ENCODE assay signal across 8 mouse cellular contexts in genomic region chr3:153913510-153914243, GRCm38 (mm10). TPM values are rescaled to one million over a fixed set of nuclear protein-coding genes. Genes with fewer than 3 reads are reported as not detected.
DNase-seq lines count a peak whose midpoint lies in the region; ATAC-seq and TF ChIP-seq lines count a peak whose summit lies in the region.

No protein-coding gene starts in this region.

- intact Hi-C loops in heart, postnatal 36 days (cut with DNase I): loop anchor here (1.0 kb wide), 1 partner anchor 31 kb away; the partner anchor contains the start of gene Acadm

- no peak for DNase-seq in heart, postnatal 36 days
- no peak for DNase-seq in G1E (ENCODE audit: low spot score)
- peak in 1 of 3 experiments; percentile 60 for DNase-seq in liver, embryonic 14.5 days (ENCODE audit: low read depth in 3 of 3, low spot score in 3 of 3)
- no peak for DNase-seq in embryo, embryonic 11 days
- no peak for DNase-seq in thymus, postnatal 36 days
- DNase-seq in left cerebral cortex, adult 18-20 months (ENCODE audit: low spot score in 2 of 2): no peak

- TF ChIP-seq EP300 in liver, embryonic 14.5 days (IDR thresholded peaks at IDR 0.05; ENCODE audit: low read depth): no peak

- H3K4me3 ChIP-seq in heart, embryonic 12.5 days: 0 out of 2 replicates have a peak overlapping the region, but pooled peaks have one; percentile 90
- H3K4me3 ChIP-seq in G1E (ENCODE audit: low read depth, low read length): peak overlapping the region; percentile 97; the same call in 1 of the 2 replicates
- H3K4me3 ChIP-seq in liver, embryonic 14.5 days (ENCODE audit: insufficient read depth in 1 of 2, low read depth in 2 of 2, low read length in 2 of 2): peak overlapping the region; percentile 81 to 98; a peak in 3 of 4 replicates

- H3K9me3 ChIP-seq in heart, embryonic 12.5 days (replicated peaks): no peaks in the 10 kb centered on the region
- H3K9me3 ChIP-seq in G1E (replicated peaks): no peaks in the 10 kb centered on the region
- H3K9me3 ChIP-seq in liver, embryonic 14.5 days (ENCODE audit: control insufficient read depth, low read length): no peaks in the 10 kb centered on the region

- peak overlapping the region; percentile 93 for H3K27ac ChIP-seq in heart, embryonic 12.5 days (ENCODE audit: poor library complexity, severe bottlenecking)
- peak overlapping the region; percentile 95 for H3K27ac ChIP-seq in liver, embryonic 14.5 days

- no peak overlapping the region for H3K9ac ChIP-seq in heart, embryonic 12.5 days
- H3K9ac ChIP-seq in liver, embryonic 14.5 days (replicated peaks): peak overlapping the region; percentile 99

- H3K4me1 ChIP-seq in heart, embryonic 12.5 days (replicated peaks): peaks cover 33% of the 10 kb centered on the region
- H3K4me1 ChIP-seq in G1E (ENCODE audit: insufficient read depth, low read depth, low read length): peaks cover 28% of the 10 kb centered on the region
- H3K4me1 ChIP-seq in liver, embryonic 14.5 days (replicated peaks; ENCODE audit: control insufficient read depth in 2 of 2, insufficient read depth in 2 of 2, low read length in 1 of 2): peaks cover 27 to 29% of the 10 kb centered on the region in 2 experiments

- peaks cover 29% of the 10 kb centered on the region for H3K36me3 ChIP-seq in heart, embryonic 12.5 days
- peaks cover 29% of the 10 kb centered on the region for H3K36me3 ChIP-seq in G1E (replicated peaks)
- H3K36me3 ChIP-seq in liver, embryonic 14.5 days (replicated peaks; ENCODE audit: control insufficient read depth, insufficient read depth, low read depth): peaks cover 29% of the 10 kb centered on the region

- peak overlapping the region; percentile 84 for H3K4me2 ChIP-seq in heart, embryonic 12.5 days
- peak overlapping the region; percentile 99 for H3K4me2 ChIP-seq in liver, embryonic 14.5 days (ENCODE audit: low read depth)

- no peak for TF ChIP-seq CTCF in G1E (IDR thresholded peaks at IDR 0.05; ENCODE audit: low read depth, low read length)
- TF ChIP-seq CTCF in liver, embryonic 14.5 days (IDR thresholded peaks at IDR 0.05; ENCODE audit: low read depth): 0 out of 2 replicates have a peak, but pooled peaks have one; percentile 9

- WGBS in heart, embryonic 12.5 days: 42% methylated on average over 6 of the region's 6 CpGs
- WGBS in liver, embryonic 14.5 days (ENCODE audit: insufficient replicate concordance): 33% methylated on average over 6 of the region's 6 CpGs

- H3K27me3 ChIP-seq in heart, embryonic 12.5 days (replicated peaks): no peaks in the 10 kb centered on the region
- H3K27me3 ChIP-seq in G1E (ENCODE audit: insufficient read depth, low read length): no peaks in the 10 kb centered on the region
- no peaks in the 10 kb centered on the region for H3K27me3 ChIP-seq in liver, embryonic 14.5 days (ENCODE audit: control insufficient read depth, insufficient read depth, low read length)

- ATAC-seq in heart, embryonic 12.5 days (ENCODE audit: insufficient number of reproducible peaks, low FRiP score): no peak
- ATAC-seq in G1E (ENCODE audit: extremely low read depth, insufficient number of reproducible peaks, low FRiP score, poor library complexity, severe bottlenecking): peak; percentile 37
- peak; percentile 43; the same call in 1 of the 2 replicates for ATAC-seq in erythroid progenitor cell, adult 5-6 weeks (replicated peaks; ENCODE audit: low FRiP score, poor library complexity, severe bottlenecking)
- no peak for ATAC-seq in liver, embryonic 14.5 days (ENCODE audit: insufficient read depth)

RNA-seq across cellular contexts. Expression of gene Rabggtb, which starts 0.9 kb away (rescaled TPM):
- 51.5 and 52.6 TPM in 2 replicates for polyA plus RNA-seq in heart, embryonic 12.5 days (2016; fragmentation: Nextera tagmentation; extraction: Ambion mirVana)
- total RNA-seq in heart, postnatal 36 days (2021): 10 to 100 TPM; 92.9 to 93.6 TPM
- total RNA-seq in G1E (2014; fragmentation: Nextera tagmentation): 147 and 179 TPM in 2 replicates
- total RNA-seq in G1E (2017): 227 and 242 TPM in 2 replicates
- polyA plus RNA-seq in G1E (2012): 26.7 and 30.3 TPM in 2 replicates
- 174 and 210 TPM in 2 replicates for total RNA-seq in erythroid progenitor cell, adult 5-6 weeks (2015; ENCODE audit: low replicate concordance)
- total RNA-seq in erythroid progenitor cell, adult 5-6 weeks (2017; ENCODE audit: low replicate concordance): 142 and 143 TPM in 2 replicates
- polyA plus RNA-seq in liver, embryonic 14.5 days (2012; rRNA removed): 80.9 and 85.5 TPM in 2 replicates
- polyA plus RNA-seq in liver, embryonic 14.5 days (2014; fragmentation: Nextera tagmentation; extraction: Ambion mirVana): 45.5 and 52.4 TPM in 2 replicates
- total RNA-seq in left cerebral cortex, adult 18-20 months (2021): 10 to 100 TPM; 69.3 to 71.3 TPM

RNA-seq across cellular contexts. Expression of gene Msh4, which starts 7.7 kb away (rescaled TPM):
- polyA plus RNA-seq in heart, embryonic 12.5 days (2016; fragmentation: Nextera tagmentation; extraction: Ambion mirVana): 0.05 TPM in 1 of 2 replicates, not detected in the other
- total RNA-seq in heart, postnatal 36 days (2021): under 1 TPM in 1 of 2 experiments, not detected in 1; 0.14 TPM
- total RNA-seq in G1E (2014; fragmentation: Nextera tagmentation) (0.19 and 0.45 TPM in 2 replicates), G1E (2017) (0.46 and 0.49 TPM in 2 replicates)
- not detected in 2 replicates for polyA plus RNA-seq in G1E (2012)
- total RNA-seq in erythroid progenitor cell, adult 5-6 weeks (2015; ENCODE audit: low replicate concordance): 0.72 TPM in 1 of 2 replicates, not detected in the other
- total RNA-seq in erythroid progenitor cell, adult 5-6 weeks (2017; ENCODE audit: low replicate concordance): not detected in 2 replicates
- polyA plus RNA-seq in liver, embryonic 14.5 days (2012; rRNA removed): 0.02 and 0.04 TPM in 2 replicates
- polyA plus RNA-seq in liver, embryonic 14.5 days (2014; fragmentation: Nextera tagmentation; extraction: Ambion mirVana): 0.05 and 0.06 TPM in 2 replicates
- under 1 TPM; 0.14 to 0.28 TPM for total RNA-seq in left cerebral cortex, adult 18-20 months (2021)

RNA-seq across cellular contexts. Expression of gene Acadm, which starts 30.8 kb away (rescaled TPM):
- polyA plus RNA-seq in heart, embryonic 12.5 days (2016; fragmentation: Nextera tagmentation; extraction: Ambion mirVana): 181 and 188 TPM in 2 replicates
- total RNA-seq in heart, postnatal 36 days (2021): 1,000 to 10,000 TPM; 1,212 to 1,313 TPM
- total RNA-seq in G1E (2014; fragmentation: Nextera tagmentation): 89.2 and 89.9 TPM in 2 replicates
- total RNA-seq in G1E (2017): 212 and 260 TPM in 2 replicates
- polyA plus RNA-seq in G1E (2012): 6.4 and 8.3 TPM in 2 replicates
- total RNA-seq in erythroid progenitor cell, adult 5-6 weeks (2015; ENCODE audit: low replicate concordance): 16.3 and 18.0 TPM in 2 replicates
- total RNA-seq in erythroid progenitor cell, adult 5-6 weeks (2017; ENCODE audit: low replicate concordance): 8.3 and 38.5 TPM in 2 replicates
- 38.8 and 42.1 TPM in 2 replicates for polyA plus RNA-seq in liver, embryonic 14.5 days (2012; rRNA removed)
- polyA plus RNA-seq in liver, embryonic 14.5 days (2014; fragmentation: Nextera tagmentation; extraction: Ambion mirVana): 57.0 and 60.3 TPM in 2 replicates
- total RNA-seq in left cerebral cortex, adult 18-20 months (2021): 10 to 100 TPM; 39.9 to 41.1 TPM

RNA-seq across cellular contexts. Expression of gene Slc44a5, which starts 59.6 kb away (rescaled TPM):
- 1.7 and 2.0 TPM in 2 replicates for polyA plus RNA-seq in heart, embryonic 12.5 days (2016; fragmentation: Nextera tagmentation; extraction: Ambion mirVana)
- not detected for total RNA-seq in heart, postnatal 36 days (2021)
- total RNA-seq in G1E (2014; fragmentation: Nextera tagmentation) (not detected in 2 replicates), G1E (2017) (0.16 and 0.23 TPM in 2 replicates)
- not detected in 2 replicates for polyA plus RNA-seq in G1E (2012)
- 1.4 TPM in 1 of 2 replicates, not detected in the other for total RNA-seq in erythroid progenitor cell, adult 5-6 weeks (2015; ENCODE audit: low replicate concordance)
- 0.13 TPM in 1 of 2 replicates, not detected in the other for total RNA-seq in erythroid progenitor cell, adult 5-6 weeks (2017; ENCODE audit: low replicate concordance)
- polyA plus RNA-seq in liver, embryonic 14.5 days (2012; rRNA removed): 0.31 and 0.48 TPM in 2 replicates
- 0.18 and 0.39 TPM in 2 replicates for polyA plus RNA-seq in liver, embryonic 14.5 days (2014; fragmentation: Nextera tagmentation; extraction: Ambion mirVana)
- total RNA-seq in left cerebral cortex, adult 18-20 months (2021): 1 to 10 TPM; 7.0 to 8.3 TPM

Comparison
In these comparisons a context has a peak if more than half of its experiments do, and no peak if none do; other contexts are left out.
1. ATAC-seq: peak in G1E (single experiment) and erythroid progenitor cell, adult 5-6 weeks (single experiment); none in heart, embryonic 12.5 days (single experiment) and liver, embryonic 14.5 days (single experiment).
2. RNA of gene Acadm, which starts 30.8 kb away (total RNA-seq): 1,212 to 1,313 TPM in heart, postnatal 36 days; 89.2 to 260 TPM in G1E, 39.9 to 41.1 TPM in left cerebral cortex, adult 18-20 months and 8.3 to 38.5 TPM in erythroid progenitor cell, adult 5-6 weeks; every median in the first group is over 4 times any median in the second.
3. Peak in every context shown above with its lines, with median percentiles within 50 percentile points of each other: H3K4me3 ChIP-seq.